Mouse (Mus musculus) C2C12 (cell line): ENCODE results near the gene Olfr1307. TPM values are rescaled to one million over a fixed set of nuclear protein-coding genes. Genes with fewer than 3 reads are reported as not detected.

Source experiments
- H3K27me3 ChIP-seq: one replicate; pipeline ENCODE4 v1.6.1; 2011; ENCODE audit not compliant: control insufficient read depth, insufficient read depth, insufficient read length
- H3K36me3 ChIP-seq: one replicate; pipeline ENCODE4 v1.6.1; 2011; ENCODE audit not compliant: control insufficient read depth, insufficient read depth
- H3K4me3 ChIP-seq: one replicate; pipeline ENCODE4 v1.5.1; 2011; ENCODE audit warnings: mild to moderate bottlenecking, control low read depth; ENCODE audit not compliant: poor library complexity, insufficient read depth, severe bottlenecking
- H3K79me2 ChIP-seq: one replicate; pipeline ENCODE4 v1.6.1; 2011; ENCODE audit not compliant: control insufficient read depth, insufficient read depth
- H3K79me3 ChIP-seq: one replicate; pipeline ENCODE4 v1.6.1; 2011; ENCODE audit warnings: low read depth, control low read depth
- H3ac ChIP-seq: one replicate; pipeline ENCODE3; 2011; ENCODE audit warnings: low read depth; ENCODE audit not compliant: control insufficient read depth, insufficient read length
- CEBPB ChIP-seq: IDR thresholded peaks from one replicate; pipeline ENCODE4 v1.6.1; 2011; ENCODE audit warnings: low read depth, mild to moderate bottlenecking, control low read depth, moderate library complexity
- CTCF ChIP-seq: IDR thresholded peaks from one replicate; pipeline ENCODE4 v1.5.1; 2011; ENCODE audit not compliant: control insufficient read depth, insufficient read depth, insufficient read length
- FOSL1 ChIP-seq: IDR thresholded peaks from one replicate; pipeline ENCODE4 v1.8.0; 2011; ENCODE audit warnings: mild to moderate bottlenecking, low read length; ENCODE audit not compliant: poor library complexity, insufficient read depth, severe bottlenecking
- MAX ChIP-seq: IDR thresholded peaks from one replicate; pipeline ENCODE4 v1.6.1; 2011; ENCODE audit warnings: mild to moderate bottlenecking, control low read depth
- MYOD1 ChIP-seq: IDR thresholded peaks from one replicate; pipeline ENCODE4 v1.6.1; 2011; ENCODE audit warnings: low read depth; ENCODE audit not compliant: control insufficient read depth, insufficient read length
- MYOG ChIP-seq: IDR thresholded peaks from one replicate; pipeline ENCODE4 v1.6.1; 2011; ENCODE audit not compliant: control insufficient read depth, insufficient read length; ENCODE audit errors: extremely low read depth
- USF1 ChIP-seq: IDR thresholded peaks from one replicate; pipeline ENCODE4 v1.6.1; 2011; ENCODE audit warnings: low read depth, mild to moderate bottlenecking, control low read depth, moderate library complexity
- long read RNA-seq, 2 experiments: library from polyadenylated mRNA; unstranded; transcript quantifications; one replicate each; pipeline ENCODE4 v2.0.0; 2019 to 2020
- polyA plus RNA-seq: library from polyadenylated mRNA; unstranded; fragments of >200 nt; fragmentation: generic; extraction: Trizol; gene quantifications from one replicate; pipeline ENCODE4 v1.2.1, GENCODE M21; 2012; ENCODE audit warnings: missing spikeins

Olfr1307 gene
- not detected for polyA plus RNA-seq
- long read RNA-seq, experiment 1 = 0 reads
- long read RNA-seq, experiment 2 = 0 reads

- no peaks in the 10 kb centered on the region for H3K79me3 ChIP-seq
- H3ac ChIP-seq = no peak within 1 kb of the TSS
- TF ChIP-seq CTCF (no peak), FOSL1 (no peak), MAX (no peak), MYOD1 (no peak), MYOG (no peak), USF1 (no peak), CEBPB (no peak)
- H3K79me2 ChIP-seq = no peaks in the 10 kb centered on the region
- no peaks in the 10 kb centered on the region for H3K36me3 ChIP-seq
- no peaks in the 10 kb centered on the region for H3K27me3 ChIP-seq
- no peak within 1 kb of the TSS for H3K4me3 ChIP-seq
Measured at GRCm38 (mm10) chr2:111949340-111949739, at the start of gene Olfr1307. Gene Olfr1307 (minus strand): TSS chr2:111949440.

GRCm38 (mm10) chr2:111990181-111990580, 40.9 kb upstream of the Olfr1307 start, which contains the start of gene Olfr1309:
Gene Olfr1309 (minus strand): TSS chr2:111990281.
- Histone ChIP-seq H3K4me3 (no peak within 1 kb of the TSS), H3K79me3 (no peaks in the 10 kb centered on the region), H3ac (no peak within 1 kb of the TSS), H3K27me3 (no peaks in the 10 kb centered on the region), H3K36me3 (no peaks in the 10 kb centered on the region), H3K79me2 (no peaks in the 10 kb centered on the region)
- TF ChIP-seq CEBPB = no peak
- TF ChIP-seq USF1 = no peak
- no peak for TF ChIP-seq FOSL1
- no peak for TF ChIP-seq MYOD1
- TF ChIP-seq MAX = no peak
- no peak for TF ChIP-seq CTCF
- TF ChIP-seq MYOG = no peak

- no peaks in the 10 kb centered on the region for H3K79me2 ChIP-seq
- H3ac ChIP-seq = no peak within 1 kb of the TSS
- TF ChIP-seq FOSL1 (no peak), MAX (no peak), USF1 (no peak), MYOD1 (no peak), CTCF (no peak), CEBPB (no peak), MYOG (no peak)
- no peaks in the 10 kb centered on the region for H3K79me3 ChIP-seq
- H3K36me3 ChIP-seq = no peaks in the 10 kb centered on the region
- no peak within 1 kb of the TSS for H3K4me3 ChIP-seq
- H3K27me3 ChIP-seq = no peaks in the 10 kb centered on the region
Measured at GRCm38 (mm10) chr2:111964844-111965243, 15.6 kb upstream of the Olfr1307 start, which contains the start of gene Olfr1308. Gene Olfr1308 (minus strand): TSS chr2:111964944.

- no peaks in the 10 kb centered on the region for H3K36me3 ChIP-seq
- TF ChIP-seq MYOG (no peak), MYOD1 (no peak), CTCF (no peak), FOSL1 (no peak), MAX (no peak), USF1 (no peak), CEBPB (no peak)
- no peak within 1 kb of the TSS for H3ac ChIP-seq
- no peak within 1 kb of the TSS for H3K4me3 ChIP-seq
- H3K79me3 ChIP-seq = no peaks in the 10 kb centered on the region
- no peaks in the 10 kb centered on the region for H3K79me2 ChIP-seq
- H3K27me3 ChIP-seq = no peaks in the 10 kb centered on the region
Measured at GRCm38 (mm10) chr2:111916171-111916570, 33.1 kb downstream of the Olfr1307 start, which contains the start of gene Olfr1306. Gene Olfr1306 (minus strand): TSS chr2:111916271.

Other genes starting within 250 kb of the Olfr1307 start
- not detected for gene Olfr1301, start 198.4 kb downstream of the Olfr1307 start, polyA plus RNA-seq
- gene Olfr1302, start 172.0 kb downstream of the Olfr1307 start, polyA plus RNA-seq = not detected
- not detected for gene Olfr1303, start 129.1 kb downstream of the Olfr1307 start, polyA plus RNA-seq
- not detected for gene Olfr1305, start 72.3 kb downstream of the Olfr1307 start, polyA plus RNA-seq
- gene Olfr1306, start 33.2 kb downstream of the Olfr1307 start, polyA plus RNA-seq = not detected
- not detected for gene Olfr1308, start 15.5 kb upstream of the Olfr1307 start, polyA plus RNA-seq
- gene Olfr1309, start 40.8 kb upstream of the Olfr1307 start, polyA plus RNA-seq = not detected
- gene Olfr1310, start 63.3 kb upstream of the Olfr1307 start, polyA plus RNA-seq = not detected
- gene Olfr1311, start 75.0 kb upstream of the Olfr1307 start, polyA plus RNA-seq = not detected
- not detected for gene Olfr1312, start 100.8 kb upstream of the Olfr1307 start, polyA plus RNA-seq
- not detected for gene Olfr1313, start 128.4 kb upstream of the Olfr1307 start, polyA plus RNA-seq
- gene Olfr1314, start 147.3 kb upstream of the Olfr1307 start, polyA plus RNA-seq = not detected
- not detected for gene Olfr1315-ps1, start 166.0 kb upstream of the Olfr1307 start, polyA plus RNA-seq
- not detected for gene Olfr1316, start 185.5 kb upstream of the Olfr1307 start, polyA plus RNA-seq
- not detected for gene Olfr1317, start 190.9 kb upstream of the Olfr1307 start, polyA plus RNA-seq
- 0.02 TPM for gene Olfr1318, start 204.8 kb upstream of the Olfr1307 start, polyA plus RNA-seq